Mouse (Mus musculus) hindbrain, postnatal 0 days (tissue): ENCODE measurements at regions not wholly inside any gene's neighbourhood (a gene's known extent, or its start where the extent isn't known, plus 50 kb on each side); places are given as distances from the start of the nearest gene placed in this dataset.

Source experiments
- ATAC-seq: fragments of 200-750 bp; cut with Nextera tagmentation; 2 replicates; pipeline ENCODE4 v1.8.0; 2017; ENCODE audit warnings: mild to moderate bottlenecking, moderate TSS enrichment, moderate library complexity
- DNase-seq: peaks from one replicate; pipeline ENCODE4 v3.0.0-alpha.2; 2015; ENCODE audit warnings: low spot score
- H3K27ac ChIP-seq: fragments of 300-500 bp; sonication (generic); 2 replicates; pipeline ENCODE4 v1.5.1; 2014; ENCODE audit warnings: mild to moderate bottlenecking
- H3K27me3 ChIP-seq: fragments of 300-500 bp; sonication (generic); 2 replicates; pipeline ENCODE4 v1.6.1; 2014; ENCODE audit warnings: low read length, mixed read lengths; ENCODE audit not compliant: insufficient read depth
- H3K36me3 ChIP-seq: fragments of 300-500 bp; sonication (generic); 2 replicates; pipeline ENCODE4 v1.6.1; 2014; ENCODE audit warnings: low read length, mixed read lengths; ENCODE audit not compliant: insufficient read depth
- H3K4me1 ChIP-seq: fragments of 300-500 bp; sonication (generic); 2 replicates; pipeline ENCODE4 v1.6.1; 2014; ENCODE audit warnings: antibody characterized with exemption, low read length, mixed read lengths; ENCODE audit not compliant: insufficient read depth
- H3K4me2 ChIP-seq: fragments of 300-500 bp; sonication (generic); 2 replicates; pipeline ENCODE4 v1.6.1; 2014; ENCODE audit warnings: low read depth, mild to moderate bottlenecking, low read length, moderate library complexity, mixed read lengths
- H3K4me3 ChIP-seq: fragments of 300-500 bp; sonication (generic); 2 replicates; pipeline ENCODE4 v1.5.1; 2014; ENCODE audit warnings: low read length
- H3K9ac ChIP-seq: fragments of 300-500 bp; sonication (generic); replicated peaks from 2 replicates; pipeline ENCODE4 v1.6.1; 2014; ENCODE audit warnings: mild to moderate bottlenecking, low read length, moderate library complexity, mixed read lengths
- H3K9me3 ChIP-seq: fragments of 300-500 bp; sonication (generic); 2 replicates; pipeline ENCODE4 v1.6.1; 2016; ENCODE audit warnings: low read length, mixed read lengths
- CTCF ChIP-seq: IDR thresholded peaks from 2 replicates; pipeline ENCODE4 v1.5.1; 2016; ENCODE audit warnings: antibody characterized with exemption, control low read depth, low read depth
- WGBS: fragments of 180-500 bp; shearing (Covaris S2); extraction: QIAGEN DNeasy Blood & Tissue Kit; methylation state at CpG from one replicate; pipeline ENCODE4 v1.1.7; 2014; 5-methylcytosine and 5-hydroxymethylcytosine counted together

- ATAC-seq (peak; percentile 81), DNase-seq (peak; percentile 69)
- peak overlapping the region; percentile 37; the same call in 1 of the 2 replicates for H3K9ac ChIP-seq
- H3K4me3 ChIP-seq, result no peak overlapping the region
- H3K36me3 ChIP-seq, result no peaks in the 10 kb centered on the region
- H3K27me3 ChIP-seq, result no peaks in the 10 kb centered on the region
- WGBS, result 8% methylated on average over 14 of the region's 14 CpGs
- H3K27ac ChIP-seq, result peak overlapping the region; percentile 81
- peak overlapping the region; percentile 39 for H3K4me2 ChIP-seq
- no peaks in the 10 kb centered on the region for H3K9me3 ChIP-seq
- H3K4me1 ChIP-seq, result peaks cover 24% of the 10 kb centered on the region
- 0 out of 2 replicates have a peak, but pooled peaks have one; percentile 10 for TF ChIP-seq CTCF
Observed at GRCm38 (mm10) chr14:25127544-25128159, 331.3 kb upstream of the Zmiz1 start.

- no peaks in the 10 kb centered on the region for H3K36me3 ChIP-seq
- H3K27ac ChIP-seq, result peak overlapping the region; percentile 81
- no peak overlapping the region for H3K4me3 ChIP-seq
- 30% methylated on average over 6 of the region's 6 CpGs for WGBS
- no peaks in the 10 kb centered on the region for H3K9me3 ChIP-seq
- DNase-seq, result peak; percentile 56
- peak; percentile 33 for ATAC-seq
- H3K9ac ChIP-seq, result peak overlapping the region; percentile 37; the same call in 1 of the 2 replicates
- no peak for TF ChIP-seq CTCF
- no peaks in the 10 kb centered on the region for H3K27me3 ChIP-seq
- H3K4me2 ChIP-seq, result peak overlapping the region; percentile 39
- H3K4me1 ChIP-seq, result peaks cover 24% of the 10 kb centered on the region
Observed at GRCm38 (mm10) chr14:25128160-25128547, 330.8 kb upstream of the Zmiz1 start.

- Histone ChIP-seq H3K27ac (no peak overlapping the region), H3K9ac (no peak overlapping the region), H3K4me1 (peaks cover 13% of the 10 kb centered on the region; the same call in 1 of the 2 replicates), H3K27me3 (no peaks in the 10 kb centered on the region), H3K4me3 (no peak overlapping the region), H3K36me3 (no peaks in the 10 kb centered on the region), H3K4me2 (no peak overlapping the region), H3K9me3 (no peaks in the 10 kb centered on the region)
- peak; percentile 58 for DNase-seq
- peak; percentile 62; the same call in 1 of the 2 replicates for ATAC-seq
- TF ChIP-seq CTCF, result no peak
- WGBS, result 21% methylated on average over 3 of the region's 3 CpGs
Observed at GRCm38 (mm10) chr14:25135371-25135770, 323.6 kb upstream of the Zmiz1 start.

- Histone ChIP-seq H3K36me3 (no peaks in the 10 kb centered on the region), H3K9ac (no peak overlapping the region), H3K4me3 (no peak overlapping the region), H3K9me3 (no peaks in the 10 kb centered on the region), H3K27me3 (no peaks in the 10 kb centered on the region), H3K27ac (no peak overlapping the region), H3K4me2 (no peak overlapping the region), H3K4me1 (peaks cover 13% of the 10 kb centered on the region; the same call in 1 of the 2 replicates)
- 89% methylated on average over 8 of the region's 8 CpGs for WGBS
- TF ChIP-seq CTCF, result peak; percentile 10; the same call in 1 of the 2 replicates
- ATAC-seq (no peak), DNase-seq (no peak)
Observed at GRCm38 (mm10) chr14:25137312-25137711, 321.7 kb upstream of the Zmiz1 start.

GRCm38 (mm10) chr14:25138485-25138884 lies 320.5 kb upstream of the Zmiz1 start:
- H3K27me3 ChIP-seq, result no peaks in the 10 kb centered on the region
- peaks cover 13% of the 10 kb centered on the region; the same call in 1 of the 2 replicates for H3K4me1 ChIP-seq
- no peaks in the 10 kb centered on the region for H3K9me3 ChIP-seq
- H3K4me3 ChIP-seq, result no peak overlapping the region
- no peak for TF ChIP-seq CTCF
- DNase-seq (peak; percentile 53), ATAC-seq (no peak)
- H3K36me3 ChIP-seq, result no peaks in the 10 kb centered on the region
- no peak overlapping the region for H3K9ac ChIP-seq
- H3K27ac ChIP-seq, result no peak overlapping the region
- H3K4me2 ChIP-seq, result no peak overlapping the region
- WGBS, result 40% methylated on average over 3 of the region's 3 CpGs

- DNase-seq (no peak), ATAC-seq (no peak)
- Histone ChIP-seq H3K9me3 (no peaks in the 10 kb centered on the region), H3K4me1 (peaks cover 5% of the 10 kb centered on the region; the same call in 1 of the 2 replicates), H3K36me3 (no peaks in the 10 kb centered on the region), H3K27me3 (no peaks in the 10 kb centered on the region), H3K4me2 (no peak overlapping the region), H3K9ac (no peak overlapping the region; the same call in 1 of the 2 replicates), H3K4me3 (no peak overlapping the region), H3K27ac (no peak overlapping the region)
- WGBS, result 58% methylated on average over 9 of the region's 9 CpGs
- TF ChIP-seq CTCF, result no peak
Observed at GRCm38 (mm10) chr14:25141933-25142332, 317.1 kb upstream of the Zmiz1 start.

GRCm38 (mm10) chr14:25143051-25143450 lies 315.9 kb upstream of the Zmiz1 start:
- Histone ChIP-seq H3K9ac (no peak overlapping the region), H3K27ac (no peak overlapping the region), H3K4me1 (peaks cover 5% of the 10 kb centered on the region; the same call in 1 of the 2 replicates), H3K4me2 (no peak overlapping the region), H3K4me3 (no peak overlapping the region), H3K9me3 (no peaks in the 10 kb centered on the region), H3K27me3 (no peaks in the 10 kb centered on the region), H3K36me3 (no peaks in the 10 kb centered on the region)
- DNase-seq (no peak), ATAC-seq (no peak)
- TF ChIP-seq CTCF, result no peak
- WGBS, result 89% methylated on average over 4 of the region's 4 CpGs
